Mouse (Mus musculus) heart, postnatal 0 days (tissue): ENCODE results near the gene Selenos. TPM values are rescaled to one million over a fixed set of nuclear protein-coding genes. Genes with fewer than 3 reads are reported as not detected.

ENCODE experiments used
- ATAC-seq: fragments of 200-750 bp; cut with Nextera tagmentation; 2 replicates; pipeline ENCODE4 v1.8.0; 2017; ENCODE audit warnings: low read depth, moderate number of reproducible peaks, moderate library complexity; ENCODE audit not compliant: insufficient read depth
- DNase-seq: peaks from one replicate; pipeline ENCODE4 v3.0.0-alpha.2; 2016; ENCODE audit warnings: low spot score
- H3K27ac ChIP-seq: fragments of 300-500 bp; sonication (generic); 2 replicates; pipeline ENCODE4 v1.5.1; 2014; ENCODE audit warnings: low read depth, mild to moderate bottlenecking
- H3K27me3 ChIP-seq: fragments of 300-500 bp; sonication (generic); 2 replicates; pipeline ENCODE4 v1.6.1; 2014; ENCODE audit warnings: low read length, mixed read lengths; ENCODE audit not compliant: control insufficient read depth, insufficient read depth
- H3K36me3 ChIP-seq: fragments of 300-500 bp; sonication (generic); replicated peaks from 2 replicates; pipeline ENCODE4 v1.6.1; 2014; ENCODE audit warnings: low read length, mixed read lengths; ENCODE audit not compliant: control insufficient read depth, insufficient read depth
- H3K4me1 ChIP-seq: fragments of 300-500 bp; sonication (generic); 2 replicates; pipeline ENCODE4 v1.6.1; 2014; ENCODE audit warnings: antibody characterized with exemption; ENCODE audit not compliant: control insufficient read depth, insufficient read depth
- H3K4me2 ChIP-seq: fragments of 300-500 bp; sonication (generic); 2 replicates; pipeline ENCODE4 v1.6.1; 2014; ENCODE audit warnings: low read depth, mild to moderate bottlenecking, low read length, moderate library complexity
- H3K4me3 ChIP-seq: fragments of 300-500 bp; sonication (generic); 2 replicates; pipeline ENCODE4 v1.5.1; 2014; ENCODE audit warnings: low read depth, low read length
- H3K9ac ChIP-seq: fragments of 300-500 bp; sonication (generic); replicated peaks from 2 replicates; pipeline ENCODE4 v1.6.1; 2014; ENCODE audit warnings: low read depth, low read length, mixed read lengths
- H3K9me3 ChIP-seq: fragments of 300-500 bp; sonication (generic); replicated peaks from 2 replicates; pipeline ENCODE4 v1.6.1; 2016; ENCODE audit warnings: low read length; ENCODE audit not compliant: control insufficient read depth
- CTCF ChIP-seq: IDR thresholded peaks from 2 replicates; pipeline ENCODE4 v1.5.1; 2016; ENCODE audit warnings: antibody characterized with exemption, control low read depth, low read depth
- EP300 ChIP-seq: IDR thresholded peaks from 2 replicates; pipeline ENCODE4 v1.6.1; 2016; ENCODE audit warnings: antibody characterized with exemption, low read depth
- WGBS: fragments of 180-500 bp; shearing (Covaris S2); extraction: QIAGEN DNeasy Blood & Tissue Kit; methylation state at CpG from one replicate; pipeline ENCODE4 v1.1.7; 2014; 5-methylcytosine and 5-hydroxymethylcytosine counted together
- polyA plus RNA-seq: library from polyadenylated mRNA; unstranded; fragments of >200 nt; fragmentation: Nextera tagmentation; extraction: Ambion mirVana; gene quantifications from 2 replicates; pipeline ENCODE4 v1.2.1, GENCODE M21; 2015
- total RNA-seq: library from RNA; depleted of rRNA; stranded (reverse); fragments of >200 nt; gene quantifications from 2 replicates; pipeline ENCODE4 v1.2.3, GENCODE M21; 2014; ENCODE audit warnings: low replicate concordance

The Selenos gene
- total and polyA plus RNA-seq, 2 experiments from 2014 or later = 30.7 to 66.3 TPM

- Histone ChIP-seq H3K4me2 (no peak overlapping the region), H3K4me3 (no peak overlapping the region), H3K9me3 (no peaks in the 10 kb centered on the region), H3K9ac (no peak overlapping the region), H3K27me3 (no peaks in the 10 kb centered on the region), H3K36me3 (peaks cover 51% of the 10 kb centered on the region), H3K4me1 (no peaks in the 10 kb centered on the region), H3K27ac (no peak overlapping the region)
- WGBS = 88% methylated on average over 11 of the region's 11 CpGs
- DNase-seq (no peak), ATAC-seq (no peak)
- TF ChIP-seq EP300 (no peak), CTCF (no peak)
Observed at GRCm38 (mm10) chr7:66090676-66091190, 11.3 kb downstream of the Selenos start.

GRCm38 (mm10) chr7:66091553-66091952, 12.1 kb downstream of the Selenos start:
- Histone ChIP-seq H3K27ac (no peak overlapping the region), H3K36me3 (peaks cover 43% of the 10 kb centered on the region), H3K4me3 (no peak overlapping the region), H3K4me1 (no peaks in the 10 kb centered on the region), H3K9me3 (no peaks in the 10 kb centered on the region), H3K9ac (no peak overlapping the region), H3K4me2 (no peak overlapping the region), H3K27me3 (no peaks in the 10 kb centered on the region)
- DNase-seq (no peak), ATAC-seq (no peak)
- 80% methylated on average over 7 of the region's 7 CpGs for WGBS
- no peak for TF ChIP-seq CTCF
- TF ChIP-seq EP300 = no peak

GRCm38 (mm10) chr7:66092656-66093055, 13.2 kb downstream of the Selenos start:
- Histone ChIP-seq H3K9me3 (no peaks in the 10 kb centered on the region), H3K4me1 (no peaks in the 10 kb centered on the region), H3K36me3 (peaks cover 32% of the 10 kb centered on the region), H3K27me3 (no peaks in the 10 kb centered on the region), H3K9ac (no peak overlapping the region), H3K27ac (no peak overlapping the region), H3K4me2 (no peak overlapping the region), H3K4me3 (no peak overlapping the region)
- 85% methylated on average over 8 of the region's 8 CpGs for WGBS
- DNase-seq (no peak), ATAC-seq (no peak)
- no peak for TF ChIP-seq EP300
- TF ChIP-seq CTCF = no peak

GRCm38 (mm10) chr7:66094141-66094540, 14.7 kb downstream of the Selenos start:
- H3K9me3 ChIP-seq = no peaks in the 10 kb centered on the region
- no peak for DNase-seq
- TF ChIP-seq EP300 (no peak), CTCF (no peak)
- no peak overlapping the region for H3K9ac ChIP-seq
- no peak for ATAC-seq
- H3K4me1 ChIP-seq = no peaks in the 10 kb centered on the region
- no peak overlapping the region for H3K4me3 ChIP-seq
- WGBS = 56% methylated on average over 5 of the region's 5 CpGs
- no peaks in the 10 kb centered on the region for H3K27me3 ChIP-seq
- H3K36me3 ChIP-seq = peaks cover 18% of the 10 kb centered on the region
- H3K4me2 ChIP-seq = no peak overlapping the region
- H3K27ac ChIP-seq = no peak overlapping the region

- Histone ChIP-seq H3K4me1 (no peaks in the 10 kb centered on the region), H3K9ac (no peak overlapping the region), H3K4me3 (no peak overlapping the region), H3K27me3 (no peaks in the 10 kb centered on the region), H3K9me3 (no peaks in the 10 kb centered on the region), H3K27ac (no peak overlapping the region), H3K36me3 (no peaks in the 10 kb centered on the region), H3K4me2 (no peak overlapping the region)
- no peak for DNase-seq
- 76% methylated on average over 7 of the region's 7 CpGs for WGBS
- no peak for ATAC-seq
- TF ChIP-seq EP300 (no peak), CTCF (no peak)
Observed at GRCm38 (mm10) chr7:66098803-66099202, 19.4 kb downstream of the Selenos start.

GRCm38 (mm10) chr7:66101866-66102265, 22.4 kb downstream of the Selenos start:
- no peak overlapping the region for H3K4me2 ChIP-seq
- peak; percentile 70 for TF ChIP-seq CTCF
- TF ChIP-seq EP300 = no peak
- H3K4me3 ChIP-seq = no peak overlapping the region
- H3K9ac ChIP-seq = no peak overlapping the region
- H3K27ac ChIP-seq = no peak overlapping the region
- ATAC-seq = no peak
- WGBS = 3% methylated on average over 4 of the region's 4 CpGs
- no peaks in the 10 kb centered on the region for H3K36me3 ChIP-seq
- 0 out of 2 replicates have a peak, but pooled peaks cover 1% of the 10 kb centered on the region for H3K4me1 ChIP-seq
- H3K9me3 ChIP-seq = no peaks in the 10 kb centered on the region
- peak; percentile 51 for DNase-seq
- no peaks in the 10 kb centered on the region for H3K27me3 ChIP-seq
